Mouse (Mus musculus) embryonic facial prominence, embryonic 11.5 days (tissue): ENCODE data around the gene Atp5l. TPM values are rescaled to one million over a fixed set of nuclear protein-coding genes. Genes with fewer than 3 reads are reported as not detected.
"Not testable (repeated sequence)": the region's sequence is repeated elsewhere in the genome, so short reads cannot be mapped to it uniquely, and the experiment has no call there.

Experiments used
- ATAC-seq: fragments of 200-750 bp; cut with Nextera tagmentation; replicated peaks from 2 replicates; pipeline ENCODE4 v1.8.0; 2017; ENCODE audit warnings: low read depth; ENCODE audit not compliant: insufficient number of reproducible peaks, low FRiP score, low TSS enrichment
- DNase-seq: peaks from one replicate; pipeline ENCODE4 v3.0.0-alpha.2; 2015; ENCODE audit warnings: low spot score
- H3K27ac ChIP-seq: fragments of 300-500 bp; sonication (generic); replicated peaks from 2 replicates; pipeline ENCODE4 v1.5.1; 2014; ENCODE audit warnings: mild to moderate bottlenecking, low read depth, low read length, control low read depth
- H3K27me3 ChIP-seq: fragments of 300-500 bp; sonication (generic); 2 replicates; pipeline ENCODE4 v1.6.1; 2014; ENCODE audit warnings: mild to moderate bottlenecking, low read length, moderate library complexity, mixed read lengths; ENCODE audit not compliant: control insufficient read depth, insufficient read depth
- H3K36me3 ChIP-seq: fragments of 300-500 bp; sonication (generic); replicated peaks from 2 replicates; pipeline ENCODE4 v1.6.1; 2014; ENCODE audit warnings: low read depth, mild to moderate bottlenecking, low read length, moderate library complexity, mixed read lengths; ENCODE audit not compliant: control insufficient read depth, insufficient read depth
- H3K4me1 ChIP-seq: fragments of 300-500 bp; sonication (generic); 2 replicates; pipeline ENCODE4 v1.6.1; 2014; ENCODE audit warnings: low read length, mixed read lengths; ENCODE audit not compliant: control insufficient read depth, insufficient read depth
- H3K4me2 ChIP-seq: fragments of 300-500 bp; sonication (generic); 2 replicates; pipeline ENCODE4 v1.6.1; 2014; ENCODE audit warnings: low read depth, mild to moderate bottlenecking, control low read depth, low read length, moderate library complexity
- H3K4me3 ChIP-seq: fragments of 300-500 bp; sonication (generic); 2 replicates; pipeline ENCODE4 v1.5.1; 2014; ENCODE audit warnings: low read depth, low read length, control low read depth
- H3K9ac ChIP-seq: fragments of 300-500 bp; sonication (generic); replicated peaks from 2 replicates; pipeline ENCODE4 v1.6.1; 2014; ENCODE audit warnings: mild to moderate bottlenecking, control low read depth, low read length
- H3K9me3 ChIP-seq: fragments of 300-500 bp; sonication (generic); replicated peaks from 2 replicates; pipeline ENCODE4 v1.6.1; 2016; ENCODE audit warnings: mild to moderate bottlenecking, low read length, inconsistent platforms, mixed read lengths; ENCODE audit not compliant: control insufficient read depth
- WGBS: fragments of 180-500 bp; shearing (Covaris S2); extraction: QIAGEN DNeasy Blood & Tissue Kit; methylation state at CpG from one replicate; pipeline ENCODE4 v1.1.7; 2014; 5-methylcytosine and 5-hydroxymethylcytosine counted together
- polyA plus RNA-seq: library from polyadenylated mRNA; unstranded; fragments of >200 nt; fragmentation: Nextera tagmentation; extraction: Ambion mirVana; gene quantifications from 2 replicates; pipeline ENCODE4 v1.2.1, GENCODE M21; 2014

Gene Atp5l
- 572 and 583 TPM in 2 replicates for polyA plus RNA-seq

GRCm38 (mm10) chr9:44920374-44921122, at the start of gene Atp5l:
Gene Atp5l, minus strand, starts transcription at chr9:44920742.
- H3K4me3 ChIP-seq, result peak within 1 kb of the TSS; percentile 97

GRCm38 (mm10) chr9:44969450-44969849, 48.9 kb upstream of the Atp5l start:
- DNase-seq, result no peak
- Histone ChIP-seq H3K4me1 (no peaks in the 10 kb centered on the region; the same call in 1 of the 2 replicates), H3K27ac (no peak overlapping the region), H3K9me3 (no peaks in the 10 kb centered on the region), H3K36me3 (no peaks in the 10 kb centered on the region), H3K4me2 (no peak overlapping the region), H3K4me3 (no peak overlapping the region), H3K9ac (no peak overlapping the region), H3K27me3 (no peaks in the 10 kb centered on the region)
- ATAC-seq, result no peak
- 75% methylated on average over 1 of the region's 1 CpGs for WGBS

More at GRCm38 (mm10) chr9:44920374-44921122, at the start of gene Atp5l:
- DNase-seq (peak; percentile 97), ATAC-seq (peak; percentile 79)
- Histone ChIP-seq H3K9ac (peak within 1 kb of the TSS; percentile 90), H3K36me3 (no peaks in the 10 kb centered on the region), H3K9me3 (no peaks in the 10 kb centered on the region), H3K27me3 (no peaks in the 10 kb centered on the region), H3K27ac (peak within 1 kb of the TSS; percentile 67), H3K4me2 (peak within 1 kb of the TSS; percentile 63), H3K4me1 (no peaks in the 10 kb centered on the region)
- under 1% methylated on average over 48 of the region's 48 CpGs for WGBS

GRCm38 (mm10) chr9:44967763-44968162, 47.2 kb upstream of the Atp5l start:
- 91% methylated on average over 5 of the region's 5 CpGs for WGBS

GRCm38 (mm10) chr9:44966815-44967242, 46.3 kb upstream of the Atp5l start:
- Histone ChIP-seq H3K4me1 (no peaks in the 10 kb centered on the region; the same call in 1 of the 2 replicates), H3K27ac (no peak overlapping the region), H3K36me3 (no peaks in the 10 kb centered on the region), H3K9ac (no peak overlapping the region), H3K4me3 (no peak overlapping the region), H3K27me3 (no peaks in the 10 kb centered on the region), H3K9me3 (no peaks in the 10 kb centered on the region), H3K4me2 (no peak overlapping the region)
- ATAC-seq (no peak), DNase-seq (peak; percentile 86)
- WGBS, result 21% methylated on average over 3 of the region's 3 CpGs

More at GRCm38 (mm10) chr9:44967763-44968162, 47.2 kb upstream of the Atp5l start:
- not testable (repeated sequence) for H3K4me3 ChIP-seq, H3K27ac ChIP-seq, H3K36me3 ChIP-seq, H3K9ac ChIP-seq, DNase-seq, H3K4me1 ChIP-seq, H3K9me3 ChIP-seq, ATAC-seq, H3K4me2 ChIP-seq, H3K27me3 ChIP-seq

- Histone ChIP-seq H3K4me1 (no peaks in the 10 kb centered on the region; the same call in 1 of the 2 replicates), H3K36me3 (0 out of 2 replicates have a peak, but pooled peaks cover 3% of the 10 kb centered on the region), H3K27me3 (no peaks in the 10 kb centered on the region), H3K27ac (no peak overlapping the region), H3K4me2 (peak overlapping the region; percentile 54), H3K4me3 (peak overlapping the region; percentile 86), H3K9me3 (no peaks in the 10 kb centered on the region), H3K9ac (peak overlapping the region; percentile 26; the same call in 1 of the 2 replicates)
- ATAC-seq (no peak; the same call in 1 of the 2 replicates), DNase-seq (no peak)
- WGBS, result 14% methylated on average over 10 of the region's 10 CpGs
Measured at GRCm38 (mm10) chr9:44965833-44966466, 45.4 kb upstream of the Atp5l start.

GRCm38 (mm10) chr9:44965126-44965832, 44.7 kb upstream of the Atp5l start, which contains the start of gene Ube4a:
Gene Ube4a, minus strand, starts transcription at chr9:44965600.
- peak within 1 kb of the TSS; percentile 86 for H3K4me3 ChIP-seq
- peak within 1 kb of the TSS; percentile 74 for H3K4me2 ChIP-seq
- DNase-seq (peak; percentile 100), ATAC-seq (peak; percentile 88)
- no peaks in the 10 kb centered on the region for H3K27me3 ChIP-seq
- 0 out of 2 replicates have a peak, but pooled peaks cover 3% of the 10 kb centered on the region for H3K36me3 ChIP-seq
- H3K27ac ChIP-seq, result no peak within 1 kb of the TSS
- H3K4me1 ChIP-seq, result no peaks in the 10 kb centered on the region; the same call in 1 of the 2 replicates
- H3K9ac ChIP-seq, result peak within 1 kb of the TSS; percentile 71
- under 1% methylated on average over 39 of the region's 39 CpGs for WGBS
- H3K9me3 ChIP-seq, result no peaks in the 10 kb centered on the region

- peaks cover 2% of the 10 kb centered on the region for H3K36me3 ChIP-seq
- H3K27me3 ChIP-seq, result no peaks in the 10 kb centered on the region
- H3K9ac ChIP-seq, result no peak overlapping the region
- DNase-seq, result no peak
- H3K4me1 ChIP-seq, result no peaks in the 10 kb centered on the region
- no peak overlapping the region for H3K27ac ChIP-seq
- ATAC-seq, result no peak
- no peak overlapping the region for H3K4me3 ChIP-seq
- 92% methylated on average over 3 of the region's 3 CpGs for WGBS
- no peaks in the 10 kb centered on the region for H3K9me3 ChIP-seq
- no peak overlapping the region for H3K4me2 ChIP-seq
Measured at GRCm38 (mm10) chr9:44954432-44954831, 33.9 kb upstream of the Atp5l start.
